Mouse (Mus musculus): ENCODE measurements at regions not wholly inside any gene's neighbourhood (a gene's known extent, or its start where the extent isn't known, plus 50 kb on each side); places are given as distances from the start of the nearest gene placed in this dataset.
A peak's percentile ranks its signal among the peaks of the same experiment; 100 is the strongest.

GRCm38 (mm10) chr9:25374161-25374560, 107.2 kb upstream of the Eepd1 start:
- DNase-seq (ENCODE audit: inconsistent ontology term): no peak

GRCm38 (mm10) chr9:25376209-25376608, 105.1 kb upstream of the Eepd1 start:
- no peak for DNase-seq (ENCODE audit: inconsistent ontology term)

GRCm38 (mm10) chr9:25377771-25378747, 103.3 kb upstream of the Eepd1 start:
- peak; percentile 75 for DNase-seq (ENCODE audit: inconsistent ontology term)

GRCm38 (mm10) chr9:25385333-25385732, 96.0 kb upstream of the Eepd1 start:
- DNase-seq (ENCODE audit: inconsistent ontology term): no peak

- no peak for DNase-seq (ENCODE audit: inconsistent ontology term)
Observed at GRCm38 (mm10) chr9:25387876-25388650, 93.3 kb upstream of the Eepd1 start.

GRCm38 (mm10) chr9:25389351-25389750, 92.0 kb upstream of the Eepd1 start:
- no peak for DNase-seq (ENCODE audit: inconsistent ontology term)

GRCm38 (mm10) chr9:25400647-25401335, 80.6 kb upstream of the Eepd1 start:
- peak; percentile 24 for DNase-seq (ENCODE audit: inconsistent ontology term)

- DNase-seq (ENCODE audit: inconsistent ontology term): no peak
Observed at GRCm38 (mm10) chr9:25405848-25406247, 75.5 kb upstream of the Eepd1 start.

- DNase-seq (ENCODE audit: inconsistent ontology term): no peak
Observed at GRCm38 (mm10) chr9:25408518-25408917, 72.8 kb upstream of the Eepd1 start.

GRCm38 (mm10) chr9:25409729-25410128, 71.6 kb upstream of the Eepd1 start:
- no peak for DNase-seq (ENCODE audit: inconsistent ontology term)

- no peak for DNase-seq (ENCODE audit: inconsistent ontology term)
Observed at GRCm38 (mm10) chr9:25413873-25414272, 67.5 kb upstream of the Eepd1 start.

GRCm38 (mm10) chr9:25414315-25414714, 67.0 kb upstream of the Eepd1 start:
- no peak for DNase-seq (ENCODE audit: inconsistent ontology term)

GRCm38 (mm10) chr9:25426941-25427340, 54.4 kb upstream of the Eepd1 start:
- peak; percentile 31 for DNase-seq (ENCODE audit: inconsistent ontology term)

- peak; percentile 50 for DNase-seq (ENCODE audit: inconsistent ontology term)
Observed at GRCm38 (mm10) chr9:25429450-25430213, 51.7 kb upstream of the Eepd1 start.
